Mouse (Mus musculus) stomach, postnatal 0 days (tissue): ENCODE measurements around the gene Gpr155. TPM values are rescaled to one million over a fixed set of nuclear protein-coding genes. Genes with fewer than 3 reads are reported as not detected.

Experiments used
- ATAC-seq: fragments of 200-750 bp; cut with Nextera tagmentation; 2 replicates; pipeline ENCODE4 v1.8.0; 2017; ENCODE audit not compliant: low FRiP score, low TSS enrichment
- DNase-seq: peaks from one replicate; pipeline ENCODE4 v3.0.0-alpha.2; 2016; ENCODE audit warnings: low spot score
- H3K27ac ChIP-seq: fragments of 300-500 bp; sonication (generic); replicated peaks from 2 replicates; pipeline ENCODE4 v1.5.1; 2014; ENCODE audit warnings: mild to moderate bottlenecking, control low read depth
- H3K27me3 ChIP-seq: fragments of 300-500 bp; sonication (generic); 2 replicates; pipeline ENCODE4 v1.6.1; 2014; ENCODE audit warnings: low read length; ENCODE audit not compliant: control insufficient read depth, insufficient read depth
- H3K36me3 ChIP-seq: fragments of 300-500 bp; sonication (generic); 2 replicates; pipeline ENCODE4 v1.6.1; 2014; ENCODE audit warnings: low read length, mixed read lengths; ENCODE audit not compliant: control insufficient read depth, insufficient read depth
- H3K4me1 ChIP-seq: fragments of 300-500 bp; sonication (generic); replicated peaks from 2 replicates; pipeline ENCODE4 v1.6.1; 2014; ENCODE audit warnings: antibody characterized with exemption; ENCODE audit not compliant: control insufficient read depth, insufficient read depth
- H3K4me2 ChIP-seq: fragments of 300-500 bp; sonication (generic); replicated peaks from 2 replicates; pipeline ENCODE4 v1.6.1; 2014; ENCODE audit warnings: low read depth, mild to moderate bottlenecking, control low read depth, moderate library complexity
- H3K4me3 ChIP-seq: fragments of 300-500 bp; sonication (generic); 2 replicates; pipeline ENCODE4 v1.5.1; 2014; ENCODE audit warnings: low read depth, low read length, control low read depth
- H3K9ac ChIP-seq: fragments of 300-500 bp; sonication (generic); 2 replicates; pipeline ENCODE4 v1.6.1; 2014; ENCODE audit warnings: mild to moderate bottlenecking, low read length, control low read depth, mixed read lengths
- H3K9me3 ChIP-seq: fragments of 300-500 bp; sonication (generic); 2 replicates; pipeline ENCODE4 v1.6.1; 2016; ENCODE audit warnings: low read length; ENCODE audit not compliant: control insufficient read depth
- CTCF ChIP-seq: IDR thresholded peaks from 2 replicates; pipeline ENCODE4 v1.5.1; 2016; ENCODE audit warnings: antibody characterized with exemption, low read depth, mild to moderate bottlenecking, moderate library complexity
- EP300 ChIP-seq: optimal IDR thresholded peaks from 2 replicates; pipeline ENCODE3; 2016; ENCODE audit warnings: antibody characterized with exemption
- WGBS: fragments of 180-500 bp; shearing (Covaris S2); extraction: QIAGEN DNeasy Blood & Tissue Kit; methylation state at CpG from one replicate; pipeline ENCODE4 v1.1.7; 2014; 5-methylcytosine and 5-hydroxymethylcytosine counted together
- polyA plus RNA-seq: library from polyadenylated mRNA; unstranded; fragments of >200 nt; fragmentation: Nextera tagmentation; extraction: Ambion mirVana; gene quantifications from 2 replicates; pipeline ENCODE4 v1.2.1, GENCODE M21; 2015

Gpr155 gene
- polyA plus RNA-seq, 1 experiment from 2014 or later: 11.8 TPM

DNA sequence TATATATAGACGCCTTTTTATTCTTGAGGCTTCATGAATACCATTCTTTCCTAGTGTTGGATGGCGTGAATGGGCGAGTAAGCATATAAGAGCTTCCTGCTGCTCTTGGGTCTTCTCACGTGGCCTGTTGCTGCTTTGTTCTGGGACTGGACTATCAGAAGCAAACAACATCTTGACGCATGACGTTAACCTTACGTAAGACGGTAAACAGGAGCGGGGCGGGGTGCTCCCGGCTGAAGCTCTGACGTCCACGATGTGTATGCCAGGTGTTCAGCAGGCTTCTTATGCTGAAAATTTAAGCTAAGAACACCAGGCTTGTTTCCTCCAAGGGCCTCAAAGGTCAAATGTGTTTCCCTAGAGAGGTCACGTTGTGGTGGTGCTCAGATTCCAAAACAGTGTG is 39.5 kb upstream of the Gpr155 start:
- no peak overlapping the region for H3K4me3 ChIP-seq
- no peaks in the 10 kb centered on the region for H3K36me3 ChIP-seq
- H3K9ac ChIP-seq: no peak overlapping the region
- TF ChIP-seq CTCF: no peak
- no peak for TF ChIP-seq EP300
- 55% methylated on average over 14 of the region's 14 CpGs for WGBS
- H3K9me3 ChIP-seq: no peaks in the 10 kb centered on the region
- DNase-seq (peak; percentile 64), ATAC-seq (peak; percentile 90)
- H3K4me2 ChIP-seq: no peak overlapping the region
- no peaks in the 10 kb centered on the region for H3K4me1 ChIP-seq
- no peak overlapping the region for H3K27ac ChIP-seq
- H3K27me3 ChIP-seq: no peaks in the 10 kb centered on the region

DNA sequence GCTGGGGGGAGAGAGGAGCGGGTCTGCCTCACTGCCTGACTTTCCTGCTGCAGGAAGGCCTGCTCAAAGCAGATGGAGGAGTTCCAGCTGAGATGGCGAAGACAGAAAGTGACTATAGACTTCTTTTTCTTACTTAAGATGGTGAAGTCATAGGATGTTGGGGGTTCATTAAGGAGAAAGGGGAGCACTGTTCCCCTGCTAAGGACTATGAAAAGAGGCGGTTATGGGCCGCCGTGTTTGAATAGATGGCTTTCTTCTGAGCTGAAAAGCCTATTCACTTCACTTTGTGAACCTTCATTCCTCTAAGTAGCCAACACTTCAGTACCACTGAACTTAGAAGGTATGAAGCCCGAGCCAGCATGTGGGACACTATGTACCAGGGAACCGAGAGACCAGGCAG is 33.4 kb upstream of the Gpr155 start:
- no peak overlapping the region for H3K4me2 ChIP-seq
- no peaks in the 10 kb centered on the region for H3K9me3 ChIP-seq
- WGBS: 71% methylated on average over 7 of the region's 7 CpGs
- DNase-seq (no peak), ATAC-seq (no peak)
- no peaks in the 10 kb centered on the region for H3K4me1 ChIP-seq
- H3K4me3 ChIP-seq: no peak overlapping the region
- no peak overlapping the region for H3K9ac ChIP-seq
- no peaks in the 10 kb centered on the region for H3K27me3 ChIP-seq
- TF ChIP-seq EP300 (no peak), CTCF (no peak)
- H3K36me3 ChIP-seq: no peaks in the 10 kb centered on the region
- H3K27ac ChIP-seq: no peak overlapping the region

DNA sequence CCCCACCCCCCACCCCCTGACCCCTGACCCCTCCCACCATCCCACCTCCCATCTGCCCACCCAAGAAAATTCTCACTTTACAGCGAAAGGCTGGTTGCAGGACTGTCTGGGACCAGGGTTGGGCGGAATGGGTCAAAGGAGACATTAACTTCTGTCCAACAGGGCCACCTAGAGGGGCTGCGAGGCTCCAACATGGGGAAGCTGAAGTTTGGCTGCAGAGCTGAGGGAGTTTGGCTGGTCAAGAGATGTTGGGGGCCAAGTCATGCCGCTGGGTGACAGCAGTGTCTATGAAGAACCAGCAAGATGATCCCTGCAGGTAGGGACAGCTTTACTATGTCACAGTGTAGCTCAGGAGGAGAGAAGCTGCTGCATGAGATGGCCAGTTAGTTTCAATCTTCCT is 32.9 kb upstream of the Gpr155 start:
- Histone ChIP-seq H3K27ac (no peak overlapping the region), H3K27me3 (no peaks in the 10 kb centered on the region), H3K9ac (no peak overlapping the region), H3K4me2 (no peak overlapping the region), H3K4me1 (no peaks in the 10 kb centered on the region), H3K4me3 (no peak overlapping the region), H3K36me3 (no peaks in the 10 kb centered on the region), H3K9me3 (no peaks in the 10 kb centered on the region)
- no peak for TF ChIP-seq EP300
- TF ChIP-seq CTCF: peak; percentile 65
- ATAC-seq (0 out of 2 replicates have a peak, but pooled peaks have one; percentile 47), DNase-seq (peak; percentile 34)
- 44% methylated on average over 4 of the region's 4 CpGs for WGBS

DNA sequence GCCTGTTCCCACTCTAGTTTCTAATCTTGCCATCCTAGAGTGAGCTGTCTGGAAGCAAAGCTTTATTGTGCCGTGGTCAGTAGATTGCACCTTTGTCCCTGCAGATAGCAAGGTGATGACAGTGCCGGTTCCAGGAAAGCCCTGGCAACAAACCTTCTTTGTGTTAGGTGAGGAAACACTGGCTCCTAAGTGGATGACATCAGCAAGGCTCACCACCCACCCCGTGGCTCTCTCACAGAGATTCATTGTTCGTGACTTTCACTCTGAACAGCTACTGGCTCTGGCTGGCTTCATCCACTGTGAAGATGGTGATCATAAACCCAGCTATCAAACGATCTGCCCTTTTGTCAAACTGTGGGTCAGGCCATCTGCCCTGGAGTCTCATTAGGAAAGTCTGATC is 29.5 kb upstream of the Gpr155 start:
- 56% methylated on average over 5 of the region's 5 CpGs for WGBS
- no peaks in the 10 kb centered on the region for H3K9me3 ChIP-seq
- TF ChIP-seq CTCF (no peak), EP300 (no peak)
- H3K4me2 ChIP-seq: no peak overlapping the region
- H3K27ac ChIP-seq: no peak overlapping the region
- ATAC-seq (no peak), DNase-seq (no peak)
- H3K4me3 ChIP-seq: no peak overlapping the region
- H3K9ac ChIP-seq: no peak overlapping the region
- no peaks in the 10 kb centered on the region for H3K4me1 ChIP-seq
- H3K36me3 ChIP-seq: no peaks in the 10 kb centered on the region
- no peaks in the 10 kb centered on the region for H3K27me3 ChIP-seq

DNA sequence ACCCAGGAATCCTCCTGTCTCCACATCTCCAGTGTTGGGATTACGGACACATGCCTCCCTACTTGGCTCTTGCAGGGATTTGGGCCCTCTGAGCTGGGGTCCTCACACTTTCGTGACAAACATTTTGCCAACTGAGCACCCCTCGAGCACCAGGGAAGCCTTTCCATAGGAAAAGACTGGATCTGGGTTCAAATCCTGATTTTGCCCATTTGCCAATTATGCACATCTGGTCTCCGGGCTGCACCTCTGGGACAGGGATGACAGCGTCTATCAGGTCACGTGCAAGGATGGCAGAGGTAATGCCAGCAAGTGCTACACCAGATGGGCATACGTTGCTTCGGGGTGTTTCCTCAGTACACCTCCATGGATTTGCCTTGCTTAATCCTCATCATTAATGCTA is 23.7 kb upstream of the Gpr155 start:
- Histone ChIP-seq H3K27ac (no peak overlapping the region), H3K4me2 (no peak overlapping the region), H3K27me3 (no peaks in the 10 kb centered on the region), H3K4me3 (no peak overlapping the region), H3K36me3 (no peaks in the 10 kb centered on the region), H3K4me1 (no peaks in the 10 kb centered on the region), H3K9ac (no peak overlapping the region), H3K9me3 (no peaks in the 10 kb centered on the region)
- no peak for ATAC-seq
- 94% methylated on average over 8 of the region's 8 CpGs for WGBS
- no peak for DNase-seq
- no peak for TF ChIP-seq CTCF
- no peak for TF ChIP-seq EP300

DNA sequence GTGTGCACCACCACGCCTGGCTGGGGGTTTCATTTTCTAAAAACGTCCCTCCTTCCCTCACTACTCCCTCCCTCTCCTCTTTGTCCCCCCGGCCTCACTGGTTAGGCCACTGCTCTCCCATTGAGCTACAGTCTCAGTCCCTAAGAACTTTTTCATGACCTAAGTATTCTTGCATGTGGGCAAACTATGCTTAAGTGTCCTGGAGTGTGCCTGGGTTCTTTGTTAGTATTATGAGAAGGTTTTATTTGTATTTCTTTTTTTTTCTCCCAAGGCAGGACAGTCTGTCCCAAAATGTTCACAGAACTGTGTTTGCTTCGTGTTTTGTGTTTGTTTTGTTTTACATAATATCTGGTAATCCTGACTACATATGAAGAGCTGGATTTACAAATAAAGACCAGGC is 21.3 kb upstream of the Gpr155 start:
- Histone ChIP-seq H3K36me3 (no peaks in the 10 kb centered on the region), H3K27me3 (no peaks in the 10 kb centered on the region), H3K9me3 (no peaks in the 10 kb centered on the region), H3K4me3 (no peak overlapping the region), H3K4me1 (no peaks in the 10 kb centered on the region), H3K4me2 (no peak overlapping the region), H3K9ac (no peak overlapping the region), H3K27ac (no peak overlapping the region)
- 57% methylated on average over 4 of the region's 4 CpGs for WGBS
- ATAC-seq: no peak
- no peak for DNase-seq
- no peak for TF ChIP-seq CTCF
- no peak for TF ChIP-seq EP300
